Mouse (Mus musculus) CH12.LX (cell line): ENCODE data around the gene Gm28048.

Source experiments
- BHLHE40 ChIP-seq: IDR thresholded peaks from 2 replicates; pipeline ENCODE4 v1.6.1; 2011; ENCODE audit warnings: mild to moderate bottlenecking, low read depth, low read length, improper control_type of control experiment
- CTCF ChIP-seq, 2 experiments: IDR thresholded peaks in 1 of 2; conservative IDR thresholded peaks in 1 of 2; 2 replicates each; pipeline ENCODE4 v1.5.1; 2011 to 2012; ENCODE audit warnings: low read depth in 2 of 2, low read length in 2 of 2, improper control_type of control experiment in 1 of 2, inconsistent platforms in 1 of 2, mild to moderate bottlenecking in 1 of 2, moderate library complexity in 1 of 2
- EP300 ChIP-seq: IDR thresholded peaks from 2 replicates; pipeline ENCODE4 v1.6.1; 2011; ENCODE audit warnings: low read length, improper control_type of control experiment
- HCFC1 ChIP-seq: IDR thresholded peaks from 2 replicates; pipeline ENCODE4 v1.6.1; 2012; ENCODE audit warnings: low read depth, mild to moderate bottlenecking, inconsistent platforms, low read length, improper control_type of control experiment
- JUND ChIP-seq: conservative IDR thresholded peaks from 2 replicates; pipeline ENCODE4 v1.6.1; 2011; ENCODE audit warnings: low read depth, low read length, improper control_type of control experiment
- MAFK ChIP-seq: IDR thresholded peaks from 2 replicates; pipeline ENCODE4 v1.6.1; 2011; ENCODE audit warnings: low read length, improper control_type of control experiment; ENCODE audit not compliant: insufficient replicate concordance
- MAX ChIP-seq: IDR thresholded peaks from 2 replicates; pipeline ENCODE4 v1.6.1; 2011; ENCODE audit warnings: low read length, improper control_type of control experiment
- NELFE ChIP-seq: IDR thresholded peaks from 2 replicates; pipeline ENCODE4 v1.6.1; 2011; ENCODE audit warnings: low read depth, low read length, improper control_type of control experiment
- POLR2A ChIP-seq: IDR thresholded peaks from 2 replicates; pipeline ENCODE4 v1.6.1; 2011; ENCODE audit warnings: low read depth, mild to moderate bottlenecking, improper control_type of control experiment, low read length
- POLR2AphosphoS2 ChIP-seq: IDR thresholded peaks from 2 replicates; pipeline ENCODE4 v1.6.1; 2011; ENCODE audit warnings: low read depth, low read length, improper control_type of control experiment
- RAD21 ChIP-seq: IDR thresholded peaks from 2 replicates; pipeline ENCODE4 v1.6.1; 2011; ENCODE audit warnings: low read depth, mild to moderate bottlenecking, low read length, improper control_type of control experiment, moderate library complexity
- TCF12 ChIP-seq: IDR thresholded peaks from 2 replicates; pipeline ENCODE4 v1.6.1; 2014; ENCODE audit warnings: low read depth, mild to moderate bottlenecking, inconsistent platforms, low read length, improper control_type of control experiment

GRCm38 (mm10) chr11:22969486-22969885 lies 12.4 kb downstream of the Gm28048 start:
- TF ChIP-seq POLR2A (no peak), CTCF (conservative IDR thresholded peaks at IDR 0.05 in 1 of 2, IDR thresholded peaks at IDR 0.05 in 1 of 2; ENCODE audit: low read depth in 2 of 2, low read length in 2 of 2) (peak; percentile 90 to 91), MAFK (no peak), HCFC1 (no peak), NELFE (no peak), EP300 (no peak), TCF12 (no peak), POLR2AphosphoS2 (no peak), JUND (no peak; the same call in 1 of the 2 replicates), RAD21 (peak; percentile 97), MAX (no peak), BHLHE40 (no peak)
